Mouse (Mus musculus): ENCODE results near the gene Bcas2.

DNA sequence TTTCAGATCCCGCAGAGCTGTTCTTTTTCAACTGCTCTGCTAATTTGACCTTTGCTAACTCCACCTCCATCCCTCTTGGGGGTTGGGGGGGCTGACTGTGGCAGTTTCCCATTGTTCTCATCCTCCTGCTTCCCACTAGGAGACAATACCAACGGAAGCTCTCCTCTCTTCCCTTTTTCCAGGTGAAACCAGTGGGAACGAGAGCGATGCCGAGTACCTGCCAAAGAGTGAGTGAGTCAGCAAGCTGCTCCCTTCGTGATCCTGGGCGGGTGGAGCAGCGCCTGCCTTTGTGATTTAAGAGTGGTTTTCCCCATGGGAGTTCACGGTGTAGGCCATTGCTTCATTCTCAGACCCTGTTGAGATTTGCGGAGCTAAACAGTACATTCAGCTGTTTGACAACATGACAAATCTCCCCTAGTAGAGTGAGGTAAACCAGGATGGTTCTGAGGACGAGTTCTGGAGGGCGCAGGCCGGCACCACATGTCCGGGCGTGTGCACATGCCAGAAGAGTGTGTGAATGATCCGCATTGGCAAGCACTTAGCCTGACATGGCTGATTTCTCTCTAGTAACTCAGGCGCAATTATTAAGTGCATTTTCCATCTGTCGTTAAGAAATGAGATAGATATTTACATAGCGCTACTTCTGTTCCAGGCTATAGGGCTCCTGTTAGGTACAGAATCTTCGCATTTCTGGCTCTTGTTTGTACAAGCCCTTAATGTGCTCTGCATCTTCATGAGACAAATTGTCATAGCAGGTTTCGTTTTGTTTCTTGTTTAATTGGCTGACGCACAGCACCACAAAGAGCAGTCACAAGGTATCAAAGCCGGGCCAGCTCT is 24.9 kb upstream of the Bcas2 start:
- no peak for TF ChIP-seq CTCF (IDR thresholded peaks at IDR 0.05; ENCODE audit: extremely low read depth, insufficient read depth, low read length)
- TF ChIP-seq POLR2A (IDR thresholded peaks at IDR 0.05; ENCODE audit: extremely low read depth, insufficient read depth, low read length), result no peak
